Mouse (Mus musculus) adrenal gland, postnatal 4 days (tissue): ENCODE data around the gene Hif1an. TPM values are rescaled to one million over a fixed set of nuclear protein-coding genes. Genes with fewer than 3 reads are reported as not detected.
A peak's percentile ranks its signal among the peaks of the same experiment; 100 is the strongest.

Experiments used
- DNase-seq, 2 experiments: peaks; one replicate each; pipeline ENCODE4 v3.0.0; 2021 to 2022; ENCODE audit warnings: low spot score in 2 of 2, mixed read lengths in 2 of 2
- total RNA-seq, 2 experiments: library from RNA; stranded (reverse); gene quantifications; 2 replicates each; pipeline ENCODE4 v1.2.3; 2021

Hif1an gene
- total RNA-seq, 2 experiments from 2014 or later = 45.1 to 45.5 TPM

- DNase-seq = peak; percentile 95 to 99
Measured at GRCm38 (mm10) chr19:44554861-44555590, 7.6 kb upstream of the Hif1an start, which contains the start of gene Ndufb8. Gene Ndufb8 (minus strand): TSS chr19:44555440.

GRCm38 (mm10) chr19:44564006-44564405 is 1.4 kb downstream of the Hif1an start:
- DNase-seq = no peak

- DNase-seq = no peak
Measured at GRCm38 (mm10) chr19:44567763-44568162, 5.1 kb downstream of the Hif1an start.

GRCm38 (mm10) chr19:44576275-44576674 is 13.6 kb downstream of the Hif1an start:
- no peak for DNase-seq

- DNase-seq = no peak
Measured at GRCm38 (mm10) chr19:44578038-44578437, 15.4 kb downstream of the Hif1an start.

GRCm38 (mm10) chr19:44582103-44582502 is 19.5 kb downstream of the Hif1an start:
- DNase-seq = no peak

GRCm38 (mm10) chr19:44582638-44583309 is 20.1 kb downstream of the Hif1an start:
- peak; percentile 87 to 91 for DNase-seq

- no peak for DNase-seq
Measured at GRCm38 (mm10) chr19:44588036-44588435, 25.4 kb downstream of the Hif1an start.

- no peak for DNase-seq
Measured at GRCm38 (mm10) chr19:44589591-44590223, 27.1 kb downstream of the Hif1an start.

GRCm38 (mm10) chr19:44590992-44591391 is 28.3 kb downstream of the Hif1an start:
- DNase-seq = no peak

GRCm38 (mm10) chr19:44591638-44592037 is 29.0 kb downstream of the Hif1an start:
- no peak for DNase-seq

GRCm38 (mm10) chr19:44594180-44594579 is 31.5 kb downstream of the Hif1an start:
- DNase-seq = no peak

- DNase-seq = no peak
Measured at GRCm38 (mm10) chr19:44618166-44618565, 55.5 kb downstream of the Hif1an start.

Other genes with a start within 250 kb of the Hif1an start
- gene Scd4, start 229.8 kb upstream of the Hif1an start, total RNA-seq = 1 to 10 TPM; 2.0 to 2.2 TPM
- gene Scd1, start 155.0 kb upstream of the Hif1an start, total RNA-seq = 100 to 1,000 TPM; 121 to 159 TPM
- under 1 TPM; 0.08 to 0.14 TPM for gene Wnt8b, start 69.4 kb upstream of the Hif1an start, total RNA-seq
- 1 to 10 TPM; 4.5 to 5.8 TPM for gene Sec31b, start 17.0 kb upstream of the Hif1an start, total RNA-seq
- gene Gm20538, start 10.0 kb upstream of the Hif1an start, total RNA-seq = not detected
- gene Ndufb8, start 7.4 kb upstream of the Hif1an start, total RNA-seq = 100 to 1,000 TPM; 411 to 441 TPM
- 10 to 100 TPM in 1 of 2 experiments, under 1 TPM in 1; 0.45 to 13.6 TPM for gene Pax2, start 193.2 kb downstream of the Hif1an start, total RNA-seq